Mouse (Mus musculus): Measurements from ENCODE around the gene Clps. TPM values are rescaled to one million over a fixed set of nuclear protein-coding genes. Genes with fewer than 3 reads are reported as not detected.

The Clps gene
- total RNA-seq, 1 experiment from 2014 or later: not detected

Other genes starting within 250 kb of the Clps start
- gene Fance, start 247.2 kb downstream of the Clps start, total RNA-seq (2017): 11.9 and 23.3 TPM in 2 replicates
- gene Rpl10a, start 232.3 kb downstream of the Clps start, total RNA-seq (2017): 433 and 443 TPM in 2 replicates
- gene Tead3, start 209.9 kb downstream of the Clps start, total RNA-seq (2017): not detected in 2 replicates
- gene Tulp1, start 195.5 kb downstream of the Clps start, total RNA-seq (2017): not detected in 2 replicates
- 18.0 and 19.4 TPM in 2 replicates for gene Fkbp5, start 43.2 kb downstream of the Clps start, total RNA-seq (2017)
- 0.61 TPM in 1 of 2 replicates, not detected in the other for gene Armc12, start 30.0 kb downstream of the Clps start, total RNA-seq (2017)
- gene Clpsl2, start 11.4 kb downstream of the Clps start, total RNA-seq (2017): not detected in 2 replicates
- gene Lhfpl5, start 14.9 kb upstream of the Clps start, total RNA-seq (2017): not detected in 2 replicates
- gene Srpk1, start 61.9 kb upstream of the Clps start, total RNA-seq (2017): 80.9 and 102 TPM in 2 replicates
- 2.0 and 2.8 TPM in 2 replicates for gene Slc26a8, start 129.5 kb upstream of the Clps start, total RNA-seq (2017)
- gene Mapk14, start 130.6 kb upstream of the Clps start, total RNA-seq (2017): 197 and 202 TPM in 2 replicates
- 18.3 and 18.7 TPM in 2 replicates for gene AC170998.1, start 165.3 kb upstream of the Clps start, total RNA-seq (2017)
- 21.1 and 22.0 TPM in 2 replicates for gene Mapk13, start 208.5 kb upstream of the Clps start, total RNA-seq (2017)
- gene Brpf3, start 240.3 kb upstream of the Clps start, total RNA-seq (2017): 14.2 and 20.8 TPM in 2 replicates

Data from neutrophil, adult 5-6 weeks (primary cell).